Mouse (Mus musculus) MEL (cell line): ENCODE measurements at regions not wholly inside any gene's neighbourhood (a gene's known extent, or its start where the extent isn't known, plus 50 kb on each side); places are given as distances from the start of the nearest gene placed in this dataset.

Experiments
- CTCF ChIP-seq, 3 experiments: IDR thresholded peaks in 2 of 3; conservative IDR thresholded peaks in 1 of 3; 2 replicates each; pipeline ENCODE4 v1.5.1; 2011 to 2012; ENCODE audit warnings: low read length in 3 of 3, low read depth in 2 of 3, mild to moderate bottlenecking in 2 of 3, improper control_type of control experiment in 1 of 3, inconsistent platforms in 1 of 3, mixed read lengths in 1 of 3, moderate library complexity in 1 of 3; ENCODE audit not compliant: control insufficient read depth in 1 of 3, insufficient read depth in 1 of 3, poor library complexity in 1 of 3, severe bottlenecking in 1 of 3
- MAFK ChIP-seq: IDR thresholded peaks from 2 replicates; pipeline ENCODE4 v1.6.1; 2011; ENCODE audit warnings: low read depth, mild to moderate bottlenecking, low read length, improper control_type of control experiment, borderline replicate concordance
- MYC ChIP-seq: IDR thresholded peaks from 2 replicates; pipeline ENCODE4 v1.6.1; 2011; ENCODE audit warnings: low read depth, mild to moderate bottlenecking, low read length, improper control_type of control experiment, moderate library complexity
- RAD21 ChIP-seq: IDR thresholded peaks from 2 replicates; pipeline ENCODE4 v1.6.1; 2011; ENCODE audit warnings: mild to moderate bottlenecking, low read depth, low read length, improper control_type of control experiment
- ZC3H11A ChIP-seq: IDR thresholded peaks from 2 replicates; pipeline ENCODE4 v1.6.1; 2012; ENCODE audit warnings: low read depth, mild to moderate bottlenecking, inconsistent platforms, low read length, improper control_type of control experiment
- ZNF384 ChIP-seq: IDR thresholded peaks from 2 replicates; pipeline ENCODE4 v1.6.1; 2012; ENCODE audit warnings: low read depth, mild to moderate bottlenecking, inconsistent platforms, low read length, improper control_type of control experiment

DNA sequence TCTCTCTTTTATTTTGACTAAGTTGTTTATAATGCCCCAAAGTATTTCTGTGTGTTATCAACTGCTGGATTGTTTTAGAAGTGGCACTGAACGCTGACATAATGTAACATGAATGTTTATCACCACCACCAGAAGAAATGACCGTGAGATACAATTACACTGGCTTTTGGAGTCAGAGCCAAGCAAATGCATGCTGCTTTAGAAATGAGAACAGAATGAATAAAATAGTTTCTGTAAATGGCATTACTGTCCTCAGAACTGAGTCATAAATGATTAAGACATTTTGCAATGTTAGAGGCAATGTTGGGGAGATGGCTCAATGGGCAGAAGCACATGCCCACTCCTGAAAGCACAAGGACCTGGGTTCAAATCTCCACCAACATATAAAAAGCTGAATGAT is 88.7 kb downstream of the Axin2 start:
- TF ChIP-seq MYC (no peak), MAFK (no peak), ZNF384 (no peak), CTCF (IDR thresholded peaks at IDR 0.05 in 2 of 3, conservative IDR thresholded peaks at IDR 0.05 in 1 of 3; ENCODE audit: control insufficient read depth in 1 of 3, insufficient read depth in 1 of 3, low read depth in 2 of 3, low read length in 3 of 3, poor library complexity in 1 of 3, severe bottlenecking in 1 of 3) (no peak), RAD21 (no peak), ZC3H11A (no peak)
